ENCODE assay signal across 12 mouse cellular contexts in the genomic region with DNA sequence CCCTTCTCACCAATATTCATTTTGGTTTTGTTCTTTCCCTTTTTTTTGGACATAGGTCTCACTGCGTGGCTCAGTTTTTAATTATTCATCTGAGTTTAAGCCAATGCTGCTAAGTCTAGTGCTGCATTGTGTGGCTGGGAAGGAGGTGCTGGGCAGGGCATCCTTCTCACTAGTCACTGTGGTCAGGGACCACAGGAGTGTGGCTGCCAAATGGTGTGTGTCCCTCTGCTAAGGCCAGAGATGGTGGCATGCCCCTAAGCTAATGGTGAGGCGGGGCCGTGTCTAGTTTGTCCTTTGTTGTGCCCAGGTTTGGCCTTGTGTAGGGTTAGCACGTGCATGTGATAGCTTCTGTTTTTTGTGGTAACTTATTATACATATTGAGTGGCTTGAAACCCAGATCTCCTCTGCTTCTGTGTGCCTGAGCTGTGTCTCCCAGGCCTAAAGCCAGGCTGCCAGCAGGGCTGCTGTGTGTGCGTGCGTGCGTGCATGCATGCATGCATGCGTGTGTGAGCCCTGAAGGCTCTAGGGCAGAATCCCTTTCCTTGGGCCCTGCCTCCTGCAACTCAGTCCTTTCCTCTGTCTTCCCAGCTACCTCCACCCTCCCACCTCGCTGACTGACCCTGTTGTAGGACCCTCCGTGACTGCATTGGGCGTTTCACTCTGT. TPM values are rescaled to one million over a fixed set of nuclear protein-coding genes. Genes with fewer than 3 reads are reported as not detected.
DNase-seq lines count a peak whose midpoint lies in the region; ATAC-seq and TF ChIP-seq lines count a peak whose summit lies in the region.
"Had no signal": no experiment of that assay in that cellular context is flagged by ENCODE, and none has a peak within 500 bp of the region (broad histone marks: within the 10 kb centered on the region; RNA-seq: fewer than 3 reads in every experiment).

No protein-coding gene starts in this region.

- H3K36me3 ChIP-seq in embryonic facial prominence, embryonic 11.5 days (replicated peaks; ENCODE audit: control insufficient read depth, insufficient read depth, low read depth, low read length): no peaks in the 10 kb centered on the region
- H3K36me3 ChIP-seq in embryonic facial prominence, embryonic 10.5 days (replicated peaks): peaks cover 37% of the 10 kb centered on the region
- 0 out of 2 replicates have a peak, but pooled peaks cover 1% of the 10 kb centered on the region for H3K36me3 ChIP-seq in kidney, embryonic 14.5 days (ENCODE audit: control insufficient read depth, insufficient read depth, low read length)
- H3K36me3 ChIP-seq in E14TG2a.4 (ENCODE audit: insufficient read depth, low read length): peaks cover 36% of the 10 kb centered on the region
- H3K36me3 ChIP-seq in limb, embryonic 13.5 days: peaks cover 6% of the 10 kb centered on the region; the same call in 1 of the 2 replicates
- H3K36me3 ChIP-seq: stomach, embryonic 15.5 days had no signal

- 82% methylated on average over 11 of the region's 11 CpGs for WGBS in embryonic facial prominence, embryonic 11.5 days
- WGBS in embryonic facial prominence, embryonic 10.5 days: 88% methylated on average over 11 of the region's 11 CpGs
- WGBS in kidney, embryonic 14.5 days: 62% methylated on average over 11 of the region's 11 CpGs
- WGBS in limb, embryonic 13.5 days: 80% methylated on average over 11 of the region's 11 CpGs

- ATAC-seq in embryonic facial prominence, embryonic 11.5 days (replicated peaks; ENCODE audit: insufficient number of reproducible peaks, low FRiP score, low TSS enrichment, low read depth): no peak
- ATAC-seq in kidney, embryonic 14.5 days (ENCODE audit: low FRiP score, low TSS enrichment): no peak
- ATAC-seq in limb, embryonic 13.5 days (ENCODE audit: low FRiP score, low read depth): no peak
- no peak for ATAC-seq in frontal cortex, adult (ENCODE audit: low TSS enrichment)

- H3K4me1 ChIP-seq in embryonic facial prominence, embryonic 11.5 days (ENCODE audit: control insufficient read depth, insufficient read depth, low read length): peaks cover 15% of the 10 kb centered on the region
- peaks cover 79% of the 10 kb centered on the region for H3K4me1 ChIP-seq in embryonic facial prominence, embryonic 10.5 days
- H3K4me1 ChIP-seq in kidney, embryonic 14.5 days (ENCODE audit: control insufficient read depth, insufficient read depth, low read length): peaks cover 52% of the 10 kb centered on the region
- peaks cover 98% of the 10 kb centered on the region for H3K4me1 ChIP-seq in E14TG2a.4 (replicated peaks; ENCODE audit: low read depth, low read length)
- peaks cover 58% of the 10 kb centered on the region for H3K4me1 ChIP-seq in limb, embryonic 13.5 days

- 0 out of 2 replicates have a peak overlapping the region, but pooled peaks have one; percentile 18 for H3K9ac ChIP-seq in embryonic facial prominence, embryonic 11.5 days (replicated peaks; ENCODE audit: low read length)
- 0 out of 2 replicates have a peak overlapping the region, but pooled peaks have one; percentile 2 for H3K9ac ChIP-seq in kidney, embryonic 14.5 days (ENCODE audit: low read depth, low read length)
- H3K9ac ChIP-seq in limb, embryonic 13.5 days: peak overlapping the region; percentile 25; the same call in 1 of the 2 replicates
- H3K9ac ChIP-seq: lung, embryonic 14.5 days; stomach, embryonic 15.5 days had no signal

- H3K4me2 ChIP-seq in embryonic facial prominence, embryonic 11.5 days (ENCODE audit: low read depth, low read length): no peak overlapping the region
- no peak overlapping the region for H3K4me2 ChIP-seq in kidney, embryonic 14.5 days (replicated peaks; ENCODE audit: low read depth, low read length)
- no peak overlapping the region for H3K4me2 ChIP-seq in limb, embryonic 13.5 days (replicated peaks)
- H3K4me2 ChIP-seq: lung, embryonic 14.5 days; stomach, embryonic 15.5 days had no signal

- TF ChIP-seq CTCF in E14TG2a.4 (conservative IDR thresholded peaks at IDR 0.05; ENCODE audit: low read length): no peak

- DNase-seq in embryonic facial prominence, embryonic 11.5 days (ENCODE audit: low spot score): no peak
- DNase-seq in embryonic facial prominence, embryonic 10.5 days (ENCODE audit: low spot score): no peak
- DNase-seq in kidney, postnatal 25 days: no peak
- no peak for DNase-seq in retina, embryonic 14.5 days (ENCODE audit: low spot score)
- DNase-seq: kidney, adult 8-10 months; lung, embryonic 14.5 days had no signal

- no peak overlapping the region for H3K4me3 ChIP-seq in embryonic facial prominence, embryonic 11.5 days (ENCODE audit: low read depth, low read length)
- H3K4me3 ChIP-seq in embryonic facial prominence, embryonic 10.5 days: no peak overlapping the region
- no peak overlapping the region for H3K4me3 ChIP-seq in kidney, embryonic 14.5 days (ENCODE audit: low read length)
- H3K4me3 ChIP-seq in E14TG2a.4 (replicated peaks; ENCODE audit: low read length): peak overlapping the region; percentile 72
- no peak overlapping the region for H3K4me3 ChIP-seq in limb, embryonic 13.5 days
- H3K4me3 ChIP-seq: erythroblast, embryonic 14.5 days; stomach, embryonic 15.5 days had no signal

- no peaks in the 10 kb centered on the region for H3K9me3 ChIP-seq in embryonic facial prominence, embryonic 11.5 days (replicated peaks; ENCODE audit: control insufficient read depth, low read length)
- H3K9me3 ChIP-seq in embryonic facial prominence, embryonic 10.5 days: no peaks in the 10 kb centered on the region
- H3K9me3 ChIP-seq in kidney, embryonic 14.5 days (ENCODE audit: control insufficient read depth, low read length): no peaks in the 10 kb centered on the region
- no peaks in the 10 kb centered on the region for H3K9me3 ChIP-seq in E14TG2a.4 (ENCODE audit: low read length)
- no peaks in the 10 kb centered on the region for H3K9me3 ChIP-seq in limb, embryonic 13.5 days
- H3K9me3 ChIP-seq: stomach, embryonic 15.5 days had no signal

- H3K27me3 ChIP-seq in embryonic facial prominence, embryonic 11.5 days (ENCODE audit: control insufficient read depth, insufficient read depth, low read length): no peaks in the 10 kb centered on the region
- no peaks in the 10 kb centered on the region for H3K27me3 ChIP-seq in embryonic facial prominence, embryonic 10.5 days (replicated peaks; ENCODE audit: low read depth, poor library complexity, severe bottlenecking)
- H3K27me3 ChIP-seq in kidney, embryonic 14.5 days (ENCODE audit: control insufficient read depth, insufficient read depth, low read length): no peaks in the 10 kb centered on the region
- no peaks in the 10 kb centered on the region for H3K27me3 ChIP-seq in E14TG2a.4 (ENCODE audit: insufficient read depth, low read length)
- H3K27me3 ChIP-seq in limb, embryonic 13.5 days: no peaks in the 10 kb centered on the region
- H3K27me3 ChIP-seq: stomach, embryonic 15.5 days had no signal

- no peak overlapping the region for H3K27ac ChIP-seq in embryonic facial prominence, embryonic 11.5 days (replicated peaks; ENCODE audit: low read depth, low read length)
- no peak overlapping the region for H3K27ac ChIP-seq in embryonic facial prominence, embryonic 10.5 days (replicated peaks)
- H3K27ac ChIP-seq in kidney, embryonic 14.5 days (ENCODE audit: low read depth, low read length): 0 out of 2 replicates have a peak overlapping the region, but pooled peaks have one; percentile 14
- H3K27ac ChIP-seq in limb, embryonic 13.5 days: no peak overlapping the region
- H3K27ac ChIP-seq: stomach, embryonic 15.5 days had no signal

RNA-seq across cellular contexts. Expression of a gene that starts 26.6 kb away (rescaled TPM):
- polyA plus RNA-seq in embryonic facial prominence, embryonic 11.5 days (2014; fragmentation: Nextera tagmentation; extraction: Ambion mirVana): 46.2 and 48.6 TPM in 2 replicates
- polyA plus RNA-seq in embryonic facial prominence, embryonic 10.5 days (2016; fragmentation: Nextera tagmentation; extraction: Ambion mirVana): 60.0 and 69.9 TPM in 2 replicates
- 65.8 and 73.1 TPM in 2 replicates for polyA plus RNA-seq in kidney, embryonic 14.5 days (2014; fragmentation: Nextera tagmentation; extraction: Ambion mirVana)
- 49.0 and 52.7 TPM in 2 replicates for polyA plus RNA-seq in limb, embryonic 13.5 days (2015; fragmentation: Nextera tagmentation; extraction: Ambion mirVana)

RNA-seq across cellular contexts. Expression of a gene that starts 58.9 kb away (rescaled TPM):
- 15.5 and 16.1 TPM in 2 replicates for polyA plus RNA-seq in embryonic facial prominence, embryonic 11.5 days (2014; fragmentation: Nextera tagmentation; extraction: Ambion mirVana)
- 22.4 and 22.5 TPM in 2 replicates for polyA plus RNA-seq in embryonic facial prominence, embryonic 10.5 days (2016; fragmentation: Nextera tagmentation; extraction: Ambion mirVana)
- 22.3 and 24.4 TPM in 2 replicates for polyA plus RNA-seq in kidney, embryonic 14.5 days (2014; fragmentation: Nextera tagmentation; extraction: Ambion mirVana)
- 27.3 and 28.0 TPM in 2 replicates for polyA plus RNA-seq in limb, embryonic 13.5 days (2015; fragmentation: Nextera tagmentation; extraction: Ambion mirVana)
